Comparison of ENCODE assay signal across 9 mouse cellular contexts in the genomic region with DNA sequence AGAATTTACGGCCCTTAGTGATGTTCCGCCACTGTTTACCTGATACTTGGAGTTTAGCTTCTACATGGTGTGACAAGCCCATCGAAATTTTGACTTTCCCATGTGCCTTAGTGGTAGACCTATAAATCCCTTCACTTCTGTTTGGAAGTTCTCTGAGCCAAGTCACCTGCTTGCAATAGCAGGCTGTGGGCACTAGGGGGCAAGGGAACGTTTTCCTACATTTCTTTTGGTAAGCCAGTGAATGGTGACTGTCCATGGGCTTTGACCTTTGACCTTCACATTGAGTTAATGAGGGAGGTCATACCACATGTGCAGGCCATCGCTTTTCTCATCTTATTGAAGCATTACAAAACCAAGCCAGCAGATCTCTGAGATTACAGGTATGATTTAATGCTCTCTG. TPM values are rescaled to one million over a fixed set of nuclear protein-coding genes. Genes with fewer than 3 reads are reported as not detected.
DNase-seq lines count a peak whose midpoint lies in the region; ATAC-seq and TF ChIP-seq lines count a peak whose summit lies in the region.
"Had no signal": no experiment of that assay in that cellular context is flagged by ENCODE, and none has a peak within 500 bp of the region (broad histone marks: within the 10 kb centered on the region; RNA-seq: fewer than 3 reads in every experiment).

No protein-coding gene starts in this region.

- no peaks in the 10 kb centered on the region for H3K79me2 ChIP-seq in MEL (ENCODE audit: control insufficient read depth, insufficient read depth, low read length, poor library complexity)

- peak; percentile 75 to 90 (median 80) for TF ChIP-seq CTCF in MEL (IDR thresholded peaks at IDR 0.05 in 2 of 3, conservative IDR thresholded peaks at IDR 0.05 in 1 of 3; ENCODE audit: control insufficient read depth in 1 of 3, insufficient read depth in 1 of 3, low read depth in 2 of 3, low read length in 3 of 3, poor library complexity in 1 of 3, severe bottlenecking in 1 of 3)

- H3K4me3 ChIP-seq in hindbrain, embryonic 14.5 days (replicated peaks; ENCODE audit: low read length) = no peak overlapping the region
- H3K4me3 ChIP-seq in hindbrain, embryonic 13.5 days = no peak overlapping the region
- no peak overlapping the region for H3K4me3 ChIP-seq in MEL (ENCODE audit: control insufficient read depth in 1 of 2, insufficient read depth in 1 of 2, low read depth in 2 of 2, low read length in 2 of 2)
- H3K4me3 ChIP-seq: embryonic facial prominence, embryonic 13.5 days had no signal

- H3K27ac ChIP-seq in hindbrain, embryonic 14.5 days = no peak overlapping the region
- H3K27ac ChIP-seq in hindbrain, embryonic 13.5 days = no peak overlapping the region
- H3K27ac ChIP-seq in MEL (ENCODE audit: control insufficient read depth, low read depth, low read length) = no peak overlapping the region
- H3K27ac ChIP-seq: embryonic facial prominence, embryonic 13.5 days had no signal

- TF ChIP-seq RAD21 in MEL (IDR thresholded peaks at IDR 0.05; ENCODE audit: low read depth, low read length) = peak; percentile 75

- ATAC-seq in hindbrain, embryonic 14.5 days (ENCODE audit: low FRiP score) = no peak
- ATAC-seq in hindbrain, embryonic 13.5 days (ENCODE audit: low FRiP score) = no peak

- H3K4me2 ChIP-seq in hindbrain, embryonic 14.5 days (replicated peaks) = no peak overlapping the region
- no peak overlapping the region for H3K4me2 ChIP-seq in hindbrain, embryonic 13.5 days
- H3K4me2 ChIP-seq: embryonic facial prominence, embryonic 13.5 days had no signal

- WGBS in hindbrain, embryonic 14.5 days = 46% methylated on average over 5 of the region's 5 CpGs
- WGBS in hindbrain, embryonic 13.5 days = 48% methylated on average over 5 of the region's 5 CpGs

- DNase-seq in hindbrain, embryonic 14.5 days (ENCODE audit: low spot score) = peak; percentile 58
- DNase-seq in MEL (ENCODE audit: low read depth, low spot score) = peak; percentile 51
- peak; percentile 69 to 74 for DNase-seq in cerebellum, adult 18-20 months
- peak; percentile 46 for DNase-seq in gastrocnemius, postnatal 25 days
- peak; percentile 38 to 61 for DNase-seq in left cerebral cortex, adult 8-10 months (ENCODE audit: low spot score in 2 of 2)
- peak; percentile 39 to 57 for DNase-seq in natural killer cell, adult 2 months (ENCODE audit: low spot score in 2 of 2)
- peak; percentile 77 for DNase-seq in testis, postnatal 10 days (ENCODE audit: low spot score)

- H3K36me3 ChIP-seq in hindbrain, embryonic 14.5 days (replicated peaks; ENCODE audit: control insufficient read depth, insufficient read depth) = no peaks in the 10 kb centered on the region
- no peaks in the 10 kb centered on the region for H3K36me3 ChIP-seq in hindbrain, embryonic 13.5 days
- no peaks in the 10 kb centered on the region for H3K36me3 ChIP-seq in MEL (ENCODE audit: control insufficient read depth in 1 of 2, insufficient read depth in 2 of 2, low read length in 2 of 2)
- H3K36me3 ChIP-seq: embryonic facial prominence, embryonic 13.5 days had no signal

- H3K27me3 ChIP-seq in hindbrain, embryonic 14.5 days (ENCODE audit: control insufficient read depth, insufficient read depth, low read length) = no peaks in the 10 kb centered on the region
- H3K27me3 ChIP-seq in hindbrain, embryonic 13.5 days = no peaks in the 10 kb centered on the region
- H3K27me3 ChIP-seq in MEL (ENCODE audit: control insufficient read depth in 1 of 2, insufficient read depth in 2 of 2, low read length in 2 of 2) = no peaks in the 10 kb centered on the region; a peak in 2 of 4 replicates
- H3K27me3 ChIP-seq: embryonic facial prominence, embryonic 13.5 days had no signal

- H3K9ac ChIP-seq in hindbrain, embryonic 14.5 days = no peak overlapping the region
- H3K9ac ChIP-seq in hindbrain, embryonic 13.5 days = no peak overlapping the region
- H3K9ac ChIP-seq in MEL (ENCODE audit: control insufficient read depth, low read depth, low read length, poor library complexity, severe bottlenecking) = no peak overlapping the region
- H3K9ac ChIP-seq: embryonic facial prominence, embryonic 13.5 days had no signal

- no peaks in the 10 kb centered on the region for H3K9me3 ChIP-seq in hindbrain, embryonic 14.5 days (ENCODE audit: control insufficient read depth, low read length)
- H3K9me3 ChIP-seq in hindbrain, embryonic 13.5 days = no peaks in the 10 kb centered on the region
- no peaks in the 10 kb centered on the region for H3K9me3 ChIP-seq in MEL (replicated peaks; ENCODE audit: insufficient read depth, low read length)
- H3K9me3 ChIP-seq: embryonic facial prominence, embryonic 13.5 days had no signal

- H3K4me1 ChIP-seq in hindbrain, embryonic 14.5 days (replicated peaks; ENCODE audit: control insufficient read depth, insufficient read depth, low read length) = peaks cover 11% of the 10 kb centered on the region
- peaks cover 13% of the 10 kb centered on the region for H3K4me1 ChIP-seq in hindbrain, embryonic 13.5 days (replicated peaks)
- no peaks in the 10 kb centered on the region for H3K4me1 ChIP-seq in MEL (ENCODE audit: control insufficient read depth in 1 of 2, insufficient read depth in 2 of 2, low read length in 2 of 2)

- TF ChIP-seq POLR2A in MEL (IDR thresholded peaks at IDR 0.05; ENCODE audit: control insufficient read depth in 1 of 2, insufficient read depth in 1 of 2, low read depth in 1 of 2, low read length in 2 of 2, poor library complexity in 1 of 2) = no peak

- TF ChIP-seq EP300 in MEL (IDR thresholded peaks at IDR 0.05; ENCODE audit: low read depth in 1 of 2, low read length in 2 of 2) = no peak

TF ChIP-seq in MEL, 35 proteins besides CTCF, POLR2A, EP300 and RAD21:
- TF ChIP-seq MXI1 (IDR thresholded peaks at IDR 0.05; ENCODE audit: low read depth, low read length) = no peak
- TF ChIP-seq SIN3A (IDR thresholded peaks at IDR 0.05; ENCODE audit: low read length) = no peak
- no peak for TF ChIP-seq USF2 (IDR thresholded peaks at IDR 0.05; ENCODE audit: borderline replicate concordance in 1 of 2, insufficient read depth in 1 of 2, low read depth in 1 of 2, low read length in 2 of 2)
- TF ChIP-seq JUND (IDR thresholded peaks at IDR 0.05; ENCODE audit: low read depth, low read length) = no peak
- TF ChIP-seq MYC (IDR thresholded peaks at IDR 0.05; ENCODE audit: low read depth, low read length) = 0 out of 2 replicates have a peak, but pooled peaks have one; percentile 18
- no peak for TF ChIP-seq USF1 (IDR thresholded peaks at IDR 0.05; ENCODE audit: low read depth, low read length)
- TF ChIP-seq NRF1 (IDR thresholded peaks at IDR 0.05; ENCODE audit: insufficient read depth, low read depth, low read length, poor library complexity, severe bottlenecking) = no peak
- TF ChIP-seq SMC3 (IDR thresholded peaks at IDR 0.05; ENCODE audit: low read depth, low read length) = peak; percentile 93
- TF ChIP-seq ZNF384 (IDR thresholded peaks at IDR 0.05; ENCODE audit: low read depth, low read length) = no peak
- peak; percentile 76 for TF ChIP-seq ZC3H11A (IDR thresholded peaks at IDR 0.05; ENCODE audit: low read depth, low read length)
- no peak for TF ChIP-seq MAZ (IDR thresholded peaks at IDR 0.05; ENCODE audit: low read depth, low read length)
- TF ChIP-seq BHLHE40 (IDR thresholded peaks at IDR 0.05; ENCODE audit: borderline replicate concordance, low read depth, low read length) = no peak
- TF ChIP-seq UBTF (IDR thresholded peaks at IDR 0.05; ENCODE audit: borderline replicate concordance, insufficient read depth, low read depth, low read length) = no peak
- no peak for TF ChIP-seq ZKSCAN1 (IDR thresholded peaks at IDR 0.05; ENCODE audit: low read depth, low read length)
- no peak for TF ChIP-seq MAFK (IDR thresholded peaks at IDR 0.05; ENCODE audit: borderline replicate concordance, low read depth, low read length)
- no peak for TF ChIP-seq KAT2A (conservative IDR thresholded peaks at IDR 0.05; ENCODE audit: low read depth, low read length)
TF ChIP-seq in MEL: peak in this region for 3.

RNA-seq across cellular contexts. Expression of a gene that starts 8.0 kb away (rescaled TPM):
- not detected in 2 replicates for polyA plus RNA-seq in hindbrain, embryonic 14.5 days (2014; fragmentation: Nextera tagmentation; extraction: Ambion mirVana)
- not detected in 2 replicates for polyA plus RNA-seq in hindbrain, embryonic 13.5 days (2015; fragmentation: Nextera tagmentation; extraction: Ambion mirVana)
- not detected in 2 replicates for total RNA-seq in MEL (2012; rRNA removed)
- polyA plus RNA-seq in MEL (2012; ENCODE audit: insufficient read depth in 1 of 2, insufficient read length in 2 of 2, low read depth in 1 of 2, low replicate concordance in 2 of 2, missing spikeins in 1 of 2) = under 1 TPM in 1 of 2 experiments, not detected in 1; 0.60 TPM
- not detected for total RNA-seq in gastrocnemius, postnatal 25 days (2021)
- not detected for total RNA-seq in left cerebral cortex, adult 8-10 months (2022)
- polyA plus RNA-seq: embryonic facial prominence, embryonic 13.5 days had no signal
